Mouse (Mus musculus) hindbrain, embryonic 10.5 days (tissue): ENCODE results near the gene Sstr5. TPM values are rescaled to one million over a fixed set of nuclear protein-coding genes. Genes with fewer than 3 reads are reported as not detected.

Experiments used
- DNase-seq: peaks from one replicate; pipeline ENCODE4 v3.0.0-alpha.2; 2017; ENCODE audit warnings: low spot score
- H3K27ac ChIP-seq: fragments of 300-500 bp; sonication (generic); 2 replicates; pipeline ENCODE4 v1.5.1; 2016; ENCODE audit warnings: mild to moderate bottlenecking, moderate library complexity
- H3K27me3 ChIP-seq: fragments of 300-500 bp; sonication (generic); 2 replicates; pipeline ENCODE4 v1.6.1; 2016; ENCODE audit warnings: mild to moderate bottlenecking; ENCODE audit not compliant: poor library complexity, insufficient read depth, severe bottlenecking
- H3K36me3 ChIP-seq: fragments of 300-500 bp; sonication (generic); 2 replicates; pipeline ENCODE4 v1.6.1; 2016; ENCODE audit warnings: mild to moderate bottlenecking, moderate library complexity
- H3K4me1 ChIP-seq: fragments of 300-500 bp; sonication (generic); replicated peaks from 2 replicates; pipeline ENCODE4 v1.6.1; 2016; ENCODE audit warnings: mild to moderate bottlenecking
- H3K4me3 ChIP-seq: fragments of 300-500 bp; sonication (generic); 2 replicates; pipeline ENCODE4 v1.5.1; 2016; ENCODE audit warnings: mild to moderate bottlenecking, moderate library complexity
- H3K9me3 ChIP-seq: fragments of 300-500 bp; sonication (generic); 2 replicates; pipeline ENCODE4 v1.6.1; 2016; ENCODE audit warnings: mild to moderate bottlenecking, moderate library complexity
- WGBS: fragments of 180-500 bp; shearing (Covaris S2); methylation state at CpG from one replicate; pipeline ENCODE4 v1.1.7; 2016; 5-methylcytosine and 5-hydroxymethylcytosine counted together
- polyA plus RNA-seq: library from polyadenylated mRNA; unstranded; fragments of >200 nt; fragmentation: Nextera tagmentation; extraction: Ambion mirVana; gene quantifications from 2 replicates; pipeline ENCODE4 v1.2.1, GENCODE M21; 2016

Gene Sstr5
- polyA plus RNA-seq, 1 experiment from 2014 or later: 0.27 TPM

DNA sequence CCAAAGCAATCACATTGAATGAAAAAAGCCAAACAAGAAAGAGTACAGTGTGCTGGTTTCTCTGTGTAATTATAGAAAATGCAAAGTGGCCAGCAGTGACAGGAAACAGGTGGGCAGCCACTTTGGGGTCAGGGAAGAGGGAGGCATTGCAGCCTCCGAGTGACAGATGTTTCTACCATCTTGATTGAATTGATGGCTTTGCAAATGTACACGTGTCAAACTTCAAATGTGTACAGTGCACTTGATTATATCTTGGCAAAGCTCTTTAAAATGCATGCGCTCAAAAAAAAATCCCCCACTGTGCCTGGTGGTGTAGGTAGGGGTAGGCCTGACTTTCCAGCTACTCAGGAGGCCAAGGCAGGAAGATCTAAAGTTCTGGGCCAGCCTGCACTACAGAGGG lies 54.2 kb downstream of the Sstr5 start:
- Histone ChIP-seq H3K27ac (no peak overlapping the region), H3K36me3 (no peaks in the 10 kb centered on the region), H3K4me3 (no peak overlapping the region), H3K27me3 (no peaks in the 10 kb centered on the region), H3K4me1 (peaks cover 32% of the 10 kb centered on the region), H3K9me3 (no peaks in the 10 kb centered on the region)
- 79% methylated on average over 3 of the region's 3 CpGs for WGBS
- no peak for DNase-seq

- 85% methylated on average over 6 of the region's 6 CpGs for WGBS
- Histone ChIP-seq H3K36me3 (no peaks in the 10 kb centered on the region), H3K9me3 (no peaks in the 10 kb centered on the region), H3K27ac (no peak overlapping the region), H3K4me1 (peaks cover 32% of the 10 kb centered on the region), H3K4me3 (no peak overlapping the region), H3K27me3 (no peaks in the 10 kb centered on the region)
- DNase-seq: no peak
These were observed 55.7 kb downstream of the Sstr5 start for GRCm38 (mm10) chr17:25441417-25441816.

Other genes starting within 250 kb of the Sstr5 start
- 2.3 and 3.5 TPM in 2 replicates for gene Baiap3, start 240.9 kb downstream of the Sstr5 start, polyA plus RNA-seq
- gene Ube2i, start 222.7 kb downstream of the Sstr5 start, polyA plus RNA-seq: 862 and 894 TPM in 2 replicates
- gene Prss34, start 198.9 kb downstream of the Sstr5 start, polyA plus RNA-seq: not detected in 2 replicates
- gene Prss28, start 188.6 kb downstream of the Sstr5 start, polyA plus RNA-seq: not detected in 2 replicates
- gene Prss29, start 178.6 kb downstream of the Sstr5 start, polyA plus RNA-seq: not detected in 2 replicates
- not detected in 2 replicates for gene Tpsab1, start 151.7 kb downstream of the Sstr5 start, polyA plus RNA-seq
- not detected in 2 replicates for gene Tpsb2, start 131.0 kb downstream of the Sstr5 start, polyA plus RNA-seq
- 0.50 TPM in 1 of 2 replicates, not detected in the other for gene Tpsg1, start 128.0 kb downstream of the Sstr5 start, polyA plus RNA-seq
- 3.9 and 6.8 TPM in 2 replicates for gene Cacna1h, start 63.5 kb downstream of the Sstr5 start, polyA plus RNA-seq
- gene Tekt4, start 42.7 kb downstream of the Sstr5 start, polyA plus RNA-seq: 1.2 and 2.8 TPM in 2 replicates
- 9.1 and 10.7 TPM in 2 replicates for gene Sox8, start 73.4 kb upstream of the Sstr5 start, polyA plus RNA-seq
- 27.3 and 29.4 TPM in 2 replicates for gene Lmf1, start 81.8 kb upstream of the Sstr5 start, polyA plus RNA-seq
- 2.4 and 4.4 TPM in 2 replicates for gene Gng13, start 219.9 kb upstream of the Sstr5 start, polyA plus RNA-seq
- gene Chtf18, start 230.1 kb upstream of the Sstr5 start, polyA plus RNA-seq: 47.2 and 60.4 TPM in 2 replicates
- 22.2 and 24.8 TPM in 2 replicates for gene Rpusd1, start 230.4 kb upstream of the Sstr5 start, polyA plus RNA-seq
- not detected in 2 replicates for gene Mslnl, start 238.8 kb upstream of the Sstr5 start, polyA plus RNA-seq